Mouse (Mus musculus): Measurements from ENCODE around the gene Tymp. TPM values are rescaled to one million over a fixed set of nuclear protein-coding genes. Genes with fewer than 3 reads are reported as not detected.

Gene Tymp
- total RNA-seq, 2 experiments from 2014 or later, result not detected

GRCm38 (mm10) chr15:89339696-89340095, 37.1 kb downstream of the Tymp start:
- ATAC-seq (replicated peaks; ENCODE audit: low FRiP score, poor library complexity, severe bottlenecking), result no peak

- ATAC-seq (replicated peaks; ENCODE audit: low FRiP score, poor library complexity, severe bottlenecking), result no peak
Measured at GRCm38 (mm10) chr15:89336422-89336821, 40.4 kb downstream of the Tymp start.

GRCm38 (mm10) chr15:89334774-89335537, 41.9 kb downstream of the Tymp start:
- ATAC-seq (replicated peaks; ENCODE audit: low FRiP score, poor library complexity, severe bottlenecking), result no peak

GRCm38 (mm10) chr15:89334271-89334670, 42.6 kb downstream of the Tymp start, which contains the start of gene Miox:
Miox (plus strand) TSS chr15:89334398.
- ATAC-seq (replicated peaks; ENCODE audit: low FRiP score, poor library complexity, severe bottlenecking), result no peak

- ATAC-seq (replicated peaks; ENCODE audit: low FRiP score, poor library complexity, severe bottlenecking), result no peak
Measured at GRCm38 (mm10) chr15:89326441-89326840, 50.4 kb downstream of the Tymp start.

- ATAC-seq (replicated peaks; ENCODE audit: low FRiP score, poor library complexity, severe bottlenecking), result no peak
Measured at GRCm38 (mm10) chr15:89323656-89324055, 53.2 kb downstream of the Tymp start.

- no peak for ATAC-seq (replicated peaks; ENCODE audit: low FRiP score, poor library complexity, severe bottlenecking)
Measured at GRCm38 (mm10) chr15:89322670-89323522, 53.9 kb downstream of the Tymp start, which contains the start of gene Adm2. Adm2 (plus strand) TSS chr15:89322720.

Other genes starting within 250 kb of the Tymp start
- 1.5 TPM in 1 of 2 replicates, not detected in the other for gene Hdac10, start 248.3 kb downstream of the Tymp start, total RNA-seq (2015; ENCODE audit: low replicate concordance)
- 1.7 and 2.5 TPM in 2 replicates for gene Hdac10, start 248.3 kb downstream of the Tymp start, total RNA-seq (2017; ENCODE audit: low replicate concordance)
- gene Mapk12, start 236.3 kb downstream of the Tymp start, total RNA-seq (2015; ENCODE audit: low replicate concordance), result not detected in 2 replicates
- gene Mapk12, start 236.3 kb downstream of the Tymp start, total RNA-seq (2017; ENCODE audit: low replicate concordance), result not detected in 2 replicates
- gene Mapk11, start 227.4 kb downstream of the Tymp start, total RNA-seq (2015; ENCODE audit: low replicate concordance), result not detected in 2 replicates
- gene Mapk11, start 227.4 kb downstream of the Tymp start, total RNA-seq (2017; ENCODE audit: low replicate concordance), result 0.17 TPM in 1 of 2 replicates, not detected in the other
- gene Plxnb2, start 196.3 kb downstream of the Tymp start, total RNA-seq (2015; ENCODE audit: low replicate concordance), result 9.6 and 14.2 TPM in 2 replicates
- 4.9 and 6.9 TPM in 2 replicates for gene Plxnb2, start 196.3 kb downstream of the Tymp start, total RNA-seq (2017; ENCODE audit: low replicate concordance)
- not detected in 2 replicates for gene Dennd6b, start 180.5 kb downstream of the Tymp start, total RNA-seq (2015; ENCODE audit: low replicate concordance)
- gene Dennd6b, start 180.5 kb downstream of the Tymp start, total RNA-seq (2017; ENCODE audit: low replicate concordance), result 0.84 and 1.7 TPM in 2 replicates
- gene Ppp6r2, start 165.5 kb downstream of the Tymp start, total RNA-seq (2015; ENCODE audit: low replicate concordance), result 18.1 and 19.6 TPM in 2 replicates
- gene Ppp6r2, start 165.5 kb downstream of the Tymp start, total RNA-seq (2017; ENCODE audit: low replicate concordance), result 26.2 and 47.5 TPM in 2 replicates
- gene Sbf1, start 61.7 kb downstream of the Tymp start, total RNA-seq (2015; ENCODE audit: low replicate concordance), result 38.9 and 39.6 TPM in 2 replicates
- 11.2 and 22.4 TPM in 2 replicates for gene Sbf1, start 61.7 kb downstream of the Tymp start, total RNA-seq (2017; ENCODE audit: low replicate concordance)
- not detected in 2 replicates for gene Adm2, start 54.3 kb downstream of the Tymp start, total RNA-seq (2015; ENCODE audit: low replicate concordance)
- gene Adm2, start 54.3 kb downstream of the Tymp start, total RNA-seq (2017; ENCODE audit: low replicate concordance), result not detected in 2 replicates
- gene Miox, start 42.6 kb downstream of the Tymp start, total RNA-seq (2015; ENCODE audit: low replicate concordance), result not detected in 2 replicates
- not detected in 2 replicates for gene Miox, start 42.6 kb downstream of the Tymp start, total RNA-seq (2017; ENCODE audit: low replicate concordance)
- 18.6 and 21.3 TPM in 2 replicates for gene Lmf2, start 21.4 kb downstream of the Tymp start, total RNA-seq (2015; ENCODE audit: low replicate concordance)
- 8.3 and 9.1 TPM in 2 replicates for gene Lmf2, start 21.4 kb downstream of the Tymp start, total RNA-seq (2017; ENCODE audit: low replicate concordance)
- 30.6 and 48.1 TPM in 2 replicates for gene Ncaph2, start 21.3 kb downstream of the Tymp start, total RNA-seq (2015; ENCODE audit: low replicate concordance)
- gene Ncaph2, start 21.3 kb downstream of the Tymp start, total RNA-seq (2017; ENCODE audit: low replicate concordance), result 60.7 and 118 TPM in 2 replicates
- gene Sco2, start 3.2 kb downstream of the Tymp start, total RNA-seq (2015; ENCODE audit: low replicate concordance), result 1.3 and 5.2 TPM in 2 replicates
- 0.68 and 2.1 TPM in 2 replicates for gene Sco2, start 3.2 kb downstream of the Tymp start, total RNA-seq (2017; ENCODE audit: low replicate concordance)
- not detected in 2 replicates for gene Odf3b, start 2.2 kb upstream of the Tymp start, total RNA-seq (2015; ENCODE audit: low replicate concordance)
- 2.3 TPM in 1 of 2 replicates, not detected in the other for gene Odf3b, start 2.2 kb upstream of the Tymp start, total RNA-seq (2017; ENCODE audit: low replicate concordance)
- not detected in 2 replicates for gene Klhdc7b, start 7.9 kb upstream of the Tymp start, total RNA-seq (2015; ENCODE audit: low replicate concordance)
- not detected in 2 replicates for gene Klhdc7b, start 7.9 kb upstream of the Tymp start, total RNA-seq (2017; ENCODE audit: low replicate concordance)
- gene Syce3, start 33.5 kb upstream of the Tymp start, total RNA-seq (2015; ENCODE audit: low replicate concordance), result not detected in 2 replicates
- not detected in 2 replicates for gene Syce3, start 33.5 kb upstream of the Tymp start, total RNA-seq (2017; ENCODE audit: low replicate concordance)
- gene Cpt1b, start 48.8 kb upstream of the Tymp start, total RNA-seq (2015; ENCODE audit: low replicate concordance), result 2.1 and 6.9 TPM in 2 replicates
- 0.84 and 4.4 TPM in 2 replicates for gene Cpt1b, start 48.8 kb upstream of the Tymp start, total RNA-seq (2017; ENCODE audit: low replicate concordance)
- 0.58 and 1.0 TPM in 2 replicates for gene C730034F03Rik, start 52.5 kb upstream of the Tymp start, total RNA-seq (2015; ENCODE audit: low replicate concordance)
- 1.4 and 5.3 TPM in 2 replicates for gene C730034F03Rik, start 52.5 kb upstream of the Tymp start, total RNA-seq (2017; ENCODE audit: low replicate concordance)
- gene Gm44502, start 52.7 kb upstream of the Tymp start, total RNA-seq (2015; ENCODE audit: low replicate concordance), result not detected in 2 replicates
- gene Gm44502, start 52.7 kb upstream of the Tymp start, total RNA-seq (2017; ENCODE audit: low replicate concordance), result 0.14 TPM in 1 of 2 replicates, not detected in the other
- gene Chkb, start 52.9 kb upstream of the Tymp start, total RNA-seq (2015; ENCODE audit: low replicate concordance), result 82.0 and 92.2 TPM in 2 replicates
- gene Chkb, start 52.9 kb upstream of the Tymp start, total RNA-seq (2017; ENCODE audit: low replicate concordance), result 28.6 and 30.9 TPM in 2 replicates
- gene Mapk8ip2, start 76.9 kb upstream of the Tymp start, total RNA-seq (2015; ENCODE audit: low replicate concordance), result 0.19 and 0.21 TPM in 2 replicates
- gene Mapk8ip2, start 76.9 kb upstream of the Tymp start, total RNA-seq (2017; ENCODE audit: low replicate concordance), result 0.14 and 0.34 TPM in 2 replicates
- gene Arsa, start 100.4 kb upstream of the Tymp start, total RNA-seq (2015; ENCODE audit: low replicate concordance), result 0.42 TPM in 1 of 2 replicates, not detected in the other
- gene Arsa, start 100.4 kb upstream of the Tymp start, total RNA-seq (2017; ENCODE audit: low replicate concordance), result 1.5 and 2.2 TPM in 2 replicates
- 0.63 and 0.77 TPM in 2 replicates for gene Shank3, start 122.6 kb upstream of the Tymp start, total RNA-seq (2015; ENCODE audit: low replicate concordance)
- gene Shank3, start 122.6 kb upstream of the Tymp start, total RNA-seq (2017; ENCODE audit: low replicate concordance), result 0.98 and 1.0 TPM in 2 replicates
- not detected in 2 replicates for gene Acr, start 191.3 kb upstream of the Tymp start, total RNA-seq (2015; ENCODE audit: low replicate concordance)
- not detected in 2 replicates for gene Acr, start 191.3 kb upstream of the Tymp start, total RNA-seq (2017; ENCODE audit: low replicate concordance)
- gene Rabl2, start 214.9 kb upstream of the Tymp start, total RNA-seq (2015; ENCODE audit: low replicate concordance), result 0.84 and 5.0 TPM in 2 replicates
- gene Rabl2, start 214.9 kb upstream of the Tymp start, total RNA-seq (2017; ENCODE audit: low replicate concordance), result 4.5 and 5.6 TPM in 2 replicates